Mouse (Mus musculus) brain, embryonic 14.5 days (tissue): Measurements from ENCODE around the gene Uhrf1.

Source experiments
- CTCF ChIP-seq: fragments of 200-500 bp; IDR thresholded peaks from 2 replicates; pipeline ENCODE4 v1.5.1; 2012; ENCODE audit warnings: inconsistent platforms, mild to moderate bottlenecking, moderate library complexity, borderline replicate concordance; ENCODE audit not compliant: insufficient read depth, insufficient read length; ENCODE audit errors: extremely low read depth
- POLR2A ChIP-seq: fragments of 200-500 bp; IDR thresholded peaks from 2 replicates; pipeline ENCODE4 v1.6.1; 2012; ENCODE audit warnings: mild to moderate bottlenecking, inconsistent platforms, borderline replicate concordance; ENCODE audit not compliant: poor library complexity, insufficient read depth, insufficient read length, severe bottlenecking; ENCODE audit errors: extremely low read depth

GRCm38 (mm10) chr17:56368291-56368790 is 65.2 kb downstream of the Uhrf1 start:
- TF ChIP-seq POLR2A, result no peak
- TF ChIP-seq CTCF, result no peak
